Mouse (Mus musculus): ENCODE measurements around the gene Vmn1r11.

Gene Vmn1r11

DNA sequence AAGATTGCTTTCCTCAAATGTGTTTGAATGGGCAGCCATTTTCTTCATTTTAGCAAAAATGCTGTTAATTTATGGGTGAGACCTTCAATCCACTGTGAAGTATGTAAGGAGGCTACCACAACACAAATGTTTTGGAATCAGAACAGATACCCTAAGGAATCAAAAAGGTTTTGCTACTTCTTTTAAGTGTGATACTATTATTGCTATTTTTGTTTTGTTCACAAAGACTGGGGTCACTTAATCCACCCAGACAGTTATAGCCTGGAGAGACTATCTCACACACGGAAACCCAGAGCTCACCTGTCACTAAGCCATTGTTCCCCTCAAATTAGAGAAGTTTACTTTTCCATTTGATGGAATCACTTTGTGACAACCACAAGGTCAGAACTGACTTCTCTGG, at the start of gene Vmn1r11:
Gene Vmn1r11, plus strand, starts transcription at position 301 of the 400 bp plus-strand sequence.
- no peak for DNase-seq (ENCODE audit: low spot score in 2 of 2)

- DNase-seq (ENCODE audit: low spot score in 2 of 2), result no peak
Measured at GRCm38 (mm10) chr6:57106358-57106757, 26.9 kb upstream of the Vmn1r11 start.

DNA sequence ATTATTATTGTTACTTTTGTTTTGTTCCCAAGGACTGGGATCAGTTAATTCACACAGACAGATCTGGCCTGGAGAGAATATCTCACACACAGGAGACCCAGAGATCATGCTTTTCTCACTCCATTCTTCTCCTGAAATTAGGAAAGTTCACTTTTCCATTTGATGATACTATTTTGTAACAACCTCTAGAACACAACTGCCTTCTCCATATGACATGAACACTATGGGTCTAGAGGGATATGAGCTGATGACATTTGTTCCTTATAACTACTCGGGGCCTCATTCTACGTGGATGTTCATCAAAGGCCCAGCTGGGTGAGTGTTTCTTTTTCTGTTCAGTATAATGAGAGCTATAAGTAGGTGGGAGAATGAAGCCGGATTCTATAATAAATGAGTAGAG, 24.1 kb upstream of the Vmn1r11 start, which contains the start of gene Vmn1r10:
Gene Vmn1r10, plus strand, starts transcription at position 301 of the 400 bp plus-strand sequence.
- DNase-seq (ENCODE audit: low spot score in 2 of 2), result no peak

GRCm38 (mm10) chr6:57156619-57157018, 23.4 kb downstream of the Vmn1r11 start, which contains the start of gene Vmn1r12:
Gene Vmn1r12, plus strand, starts transcription at chr6:57156919.
- no peak for DNase-seq (ENCODE audit: low spot score in 2 of 2)

Data from heart, adult 9 months (tissue).